Mouse (Mus musculus) midbrain, embryonic 16.5 days (tissue): ENCODE measurements around the gene Cbfa2t2. TPM values are rescaled to one million over a fixed set of nuclear protein-coding genes. Genes with fewer than 3 reads are reported as not detected.

Source experiments
- ATAC-seq: fragments of 200-750 bp; cut with Nextera tagmentation; 2 replicates; pipeline ENCODE4 v1.8.0; 2017; ENCODE audit warnings: moderate TSS enrichment
- H3K27ac ChIP-seq: fragments of 300-500 bp; sonication (generic); 2 replicates; pipeline ENCODE4 v1.5.1; 2014; ENCODE audit warnings: mild to moderate bottlenecking, low read length, mixed read lengths
- H3K27me3 ChIP-seq: fragments of 300-500 bp; sonication (generic); 2 replicates; pipeline ENCODE4 v1.6.1; 2014; ENCODE audit warnings: low read depth, low read length, mixed read lengths; ENCODE audit not compliant: control insufficient read depth, insufficient read depth
- H3K36me3 ChIP-seq: fragments of 300-500 bp; sonication (generic); 2 replicates; pipeline ENCODE4 v1.6.1; 2014; ENCODE audit warnings: mild to moderate bottlenecking, low read length, moderate library complexity, mixed read lengths; ENCODE audit not compliant: control insufficient read depth, insufficient read depth
- H3K4me1 ChIP-seq: fragments of 300-500 bp; sonication (generic); 2 replicates; pipeline ENCODE4 v1.6.1; 2014; ENCODE audit warnings: mild to moderate bottlenecking, low read length, mixed read lengths; ENCODE audit not compliant: control insufficient read depth, insufficient read depth
- H3K4me2 ChIP-seq: fragments of 300-500 bp; sonication (generic); 2 replicates; pipeline ENCODE4 v1.6.1; 2014; ENCODE audit warnings: mild to moderate bottlenecking, low read length, mixed read lengths
- H3K4me3 ChIP-seq: fragments of 300-500 bp; sonication (generic); 2 replicates; pipeline ENCODE4 v1.5.1; 2014; ENCODE audit warnings: low read depth, mild to moderate bottlenecking, low read length, moderate library complexity, mixed read lengths
- H3K9ac ChIP-seq: fragments of 300-500 bp; sonication (generic); 2 replicates; pipeline ENCODE4 v1.6.1; 2014; ENCODE audit warnings: low read depth, low read length, mixed read lengths
- H3K9me3 ChIP-seq: fragments of 300-500 bp; sonication (generic); replicated peaks from 2 replicates; pipeline ENCODE4 v1.6.1; 2014; ENCODE audit warnings: mild to moderate bottlenecking, low read length, mixed read lengths; ENCODE audit not compliant: control insufficient read depth, poor library complexity, severe bottlenecking
- WGBS: fragments of 180-500 bp; shearing (Covaris S2); extraction: QIAGEN DNeasy Blood & Tissue Kit; methylation state at CpG from one replicate; pipeline ENCODE4 v1.1.7; 2014; 5-methylcytosine and 5-hydroxymethylcytosine counted together
- polyA plus RNA-seq: library from polyadenylated mRNA; unstranded; fragments of >200 nt; fragmentation: Nextera tagmentation; extraction: Ambion mirVana; gene quantifications from 2 replicates; pipeline ENCODE4 v1.2.1, GENCODE M21; 2015

Gene Cbfa2t2
- polyA plus RNA-seq, 1 experiment from 2014 or later = 50.2 TPM

DNA sequence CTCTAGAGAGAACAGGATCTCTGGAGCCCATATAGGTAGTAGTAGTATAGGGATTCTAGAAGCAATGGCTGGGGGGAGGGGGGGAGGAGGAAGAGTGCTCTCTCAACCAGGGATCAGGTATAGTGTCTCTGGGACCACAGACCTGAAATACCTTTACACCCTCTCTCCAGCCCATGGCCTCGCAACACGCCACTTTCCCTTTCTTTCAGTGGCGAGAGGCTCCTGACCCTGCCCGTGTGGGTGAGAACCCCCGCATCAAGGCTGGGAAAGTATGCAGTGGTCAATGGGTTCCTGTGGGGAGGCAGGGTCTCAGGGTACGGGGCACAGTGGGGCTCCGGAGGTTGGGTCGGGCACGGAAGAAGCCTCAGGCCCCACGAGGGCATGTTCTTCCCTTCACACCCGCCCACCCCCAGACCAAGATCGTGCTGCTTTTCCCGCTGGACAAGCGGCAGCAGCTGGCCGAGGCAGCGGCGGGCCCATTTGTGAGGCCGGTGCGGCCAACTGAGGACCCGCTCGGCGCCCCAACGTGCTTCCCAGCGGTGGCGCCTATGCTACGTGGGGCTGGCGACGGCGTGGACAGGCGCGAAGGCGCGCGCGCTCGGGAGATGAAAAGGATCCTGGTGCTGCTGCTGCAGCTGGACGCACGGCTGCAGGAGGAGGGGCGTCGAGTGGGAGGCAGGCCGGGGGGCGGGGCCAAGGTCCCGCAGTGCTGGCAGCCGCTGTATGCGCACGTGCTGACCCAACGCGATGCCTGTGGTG lies 113.0 kb downstream of the Cbfa2t2 start:
- peaks cover 10% of the 10 kb centered on the region for H3K4me1 ChIP-seq
- 2% methylated on average over 48 of the region's 48 CpGs for WGBS
- peak overlapping the region; percentile 47 for H3K4me3 ChIP-seq
- no peaks in the 10 kb centered on the region for H3K9me3 ChIP-seq
- H3K4me2 ChIP-seq = peak overlapping the region; percentile 93
- peak; percentile 82 for ATAC-seq
- no peaks in the 10 kb centered on the region for H3K36me3 ChIP-seq
- H3K9ac ChIP-seq = peak overlapping the region; percentile 76
- no peaks in the 10 kb centered on the region; the same call in none of the 2 replicates for H3K27me3 ChIP-seq
- H3K27ac ChIP-seq = no peak overlapping the region

DNA sequence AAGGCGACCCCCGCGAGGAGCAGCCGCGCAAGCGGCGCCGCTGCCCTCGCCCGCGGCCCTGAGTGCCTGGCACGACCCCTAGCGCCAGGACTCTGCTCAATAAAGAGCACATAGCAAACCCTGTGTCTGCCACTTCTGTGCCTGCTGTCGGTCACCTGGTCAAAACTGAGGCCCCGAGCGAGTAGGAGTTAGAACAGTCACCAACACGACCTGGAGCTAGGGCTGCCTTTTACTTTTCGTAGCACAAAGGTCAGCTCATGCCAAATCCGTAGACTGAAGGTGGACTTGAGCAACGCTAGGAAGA lies 113.6 kb downstream of the Cbfa2t2 start:
- WGBS = 10% methylated on average over 20 of the region's 20 CpGs
- no peaks in the 10 kb centered on the region for H3K9me3 ChIP-seq
- H3K27me3 ChIP-seq = no peaks in the 10 kb centered on the region; the same call in none of the 2 replicates
- H3K4me3 ChIP-seq = peak overlapping the region; percentile 47
- peaks cover 10% of the 10 kb centered on the region for H3K4me1 ChIP-seq
- no peaks in the 10 kb centered on the region for H3K36me3 ChIP-seq
- H3K27ac ChIP-seq = no peak overlapping the region
- ATAC-seq = no peak
- H3K4me2 ChIP-seq = peak overlapping the region; percentile 93
- H3K9ac ChIP-seq = peak overlapping the region; percentile 76

DNA sequence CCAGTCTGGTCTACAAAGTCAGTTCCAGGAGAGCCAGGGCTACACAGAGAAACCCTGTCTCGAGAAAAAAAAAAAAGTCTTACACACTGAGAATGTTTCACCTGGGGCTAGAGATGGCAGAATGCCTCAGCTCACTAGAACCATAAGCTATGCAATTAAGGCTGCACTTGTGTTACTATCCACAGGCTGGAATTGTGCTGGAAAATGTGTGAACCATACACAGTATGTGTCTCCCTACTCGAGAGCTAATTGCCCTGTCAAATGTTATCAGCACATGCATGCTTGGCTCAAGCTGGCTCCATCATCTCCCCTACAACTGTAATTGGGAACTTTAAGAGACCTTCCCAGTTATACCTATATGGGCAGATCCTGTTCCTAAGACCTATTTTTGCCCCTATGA lies 114.7 kb downstream of the Cbfa2t2 start:
- H3K4me2 ChIP-seq = no peak overlapping the region
- H3K4me3 ChIP-seq = no peak overlapping the region
- 88% methylated on average over 2 of the region's 2 CpGs for WGBS
- ATAC-seq = no peak
- H3K9me3 ChIP-seq = no peaks in the 10 kb centered on the region
- H3K27me3 ChIP-seq = no peaks in the 10 kb centered on the region; the same call in none of the 2 replicates
- H3K36me3 ChIP-seq = no peaks in the 10 kb centered on the region
- H3K4me1 ChIP-seq = peaks cover 10% of the 10 kb centered on the region
- no peak overlapping the region for H3K9ac ChIP-seq
- no peak overlapping the region for H3K27ac ChIP-seq

DNA sequence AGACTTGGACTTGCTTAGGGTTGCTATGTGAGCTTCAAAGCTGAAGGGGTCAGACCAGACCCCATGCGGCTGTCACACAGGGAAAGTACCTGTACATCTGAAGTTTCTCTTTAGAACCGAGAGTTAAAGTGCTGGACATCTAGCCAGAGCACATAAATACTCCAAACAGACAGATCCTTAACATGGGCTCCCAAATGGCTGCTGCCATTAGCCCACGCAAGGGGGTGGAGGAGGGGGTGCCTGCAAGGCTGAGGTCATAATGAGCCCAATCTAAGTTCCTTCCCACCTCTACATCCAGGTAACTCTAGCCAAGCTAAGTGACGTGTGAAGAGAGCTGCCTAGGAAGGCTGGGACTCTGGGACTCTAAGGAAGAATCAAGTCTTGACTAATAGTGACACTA lies 115.2 kb downstream of the Cbfa2t2 start, which contains the start of gene Actl10:
Gene Actl10 (plus strand): TSS at position 301 of the 400 bp plus-strand sequence.
- 79% methylated on average over 4 of the region's 4 CpGs for WGBS
- Histone ChIP-seq H3K4me2 (peak within 1 kb of the TSS; percentile 29), H3K4me1 (peaks cover 10% of the 10 kb centered on the region), H3K36me3 (no peaks in the 10 kb centered on the region), H3K9ac (no peak within 1 kb of the TSS), H3K27me3 (no peaks in the 10 kb centered on the region; the same call in none of the 2 replicates), H3K27ac (no peak within 1 kb of the TSS), H3K4me3 (no peak within 1 kb of the TSS), H3K9me3 (no peaks in the 10 kb centered on the region)
- no peak for ATAC-seq

DNA sequence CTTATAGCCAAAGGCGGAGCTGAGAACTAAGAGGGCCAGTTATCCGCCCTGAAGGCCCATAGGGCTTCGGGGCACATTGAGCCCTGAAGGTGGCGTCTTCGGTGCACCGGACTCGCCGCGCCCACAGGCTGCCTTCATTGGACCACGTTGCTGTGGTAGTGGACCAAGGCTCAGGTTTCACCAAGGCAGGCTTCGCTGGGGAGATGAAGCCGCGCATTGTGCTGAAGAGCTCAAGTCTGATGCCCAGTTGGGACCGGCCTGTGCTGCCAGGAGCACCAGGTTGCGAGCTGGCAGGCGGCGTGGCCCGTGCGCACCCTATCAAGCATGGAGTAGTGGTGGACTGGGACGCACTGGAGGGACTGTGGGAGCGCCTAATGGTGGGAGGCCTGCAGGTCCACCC lies 115.6 kb downstream of the Cbfa2t2 start:
- Histone ChIP-seq H3K4me3 (no peak overlapping the region), H3K9ac (no peak overlapping the region), H3K4me1 (peaks cover 11% of the 10 kb centered on the region), H3K27ac (no peak overlapping the region), H3K4me2 (peak overlapping the region; percentile 29; the same call in 1 of the 2 replicates), H3K36me3 (no peaks in the 10 kb centered on the region), H3K9me3 (no peaks in the 10 kb centered on the region), H3K27me3 (no peaks in the 10 kb centered on the region; the same call in none of the 2 replicates)
- ATAC-seq = peak; percentile 2; the same call in 1 of the 2 replicates
- 38% methylated on average over 21 of the region's 21 CpGs for WGBS

DNA sequence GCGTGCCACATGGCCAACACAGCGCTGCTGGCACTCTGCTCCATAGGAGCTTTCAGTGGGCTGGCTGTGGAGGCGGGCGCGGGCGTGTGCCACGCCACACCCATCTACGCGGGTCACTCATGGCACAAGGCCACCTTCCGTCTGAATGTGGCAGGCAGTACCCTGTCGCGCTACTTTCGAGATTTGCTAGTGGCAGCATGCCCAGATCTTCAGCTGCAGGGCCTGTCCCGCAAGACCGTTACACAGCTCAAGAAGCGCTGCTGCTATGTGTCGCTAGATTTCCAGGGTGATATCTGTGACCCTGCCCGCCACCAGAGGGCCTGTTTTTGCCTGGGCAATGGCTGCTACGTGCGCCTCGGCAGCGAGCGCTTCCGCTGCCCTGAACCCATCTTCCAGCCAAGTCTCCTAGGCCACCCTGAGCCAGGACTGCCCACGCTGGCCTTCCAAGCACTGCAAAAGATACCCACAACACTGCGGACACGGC lies 116.2 kb downstream of the Cbfa2t2 start:
- H3K36me3 ChIP-seq = no peaks in the 10 kb centered on the region
- no peak overlapping the region for H3K9ac ChIP-seq
- 22% methylated on average over 27 of the region's 27 CpGs for WGBS
- H3K27ac ChIP-seq = no peak overlapping the region
- ATAC-seq = peak; percentile 50
- H3K27me3 ChIP-seq = no peaks in the 10 kb centered on the region; the same call in none of the 2 replicates
- H3K4me3 ChIP-seq = no peak overlapping the region
- H3K9me3 ChIP-seq = no peaks in the 10 kb centered on the region
- peak overlapping the region; percentile 29 for H3K4me2 ChIP-seq
- H3K4me1 ChIP-seq = peaks cover 16% of the 10 kb centered on the region

DNA sequence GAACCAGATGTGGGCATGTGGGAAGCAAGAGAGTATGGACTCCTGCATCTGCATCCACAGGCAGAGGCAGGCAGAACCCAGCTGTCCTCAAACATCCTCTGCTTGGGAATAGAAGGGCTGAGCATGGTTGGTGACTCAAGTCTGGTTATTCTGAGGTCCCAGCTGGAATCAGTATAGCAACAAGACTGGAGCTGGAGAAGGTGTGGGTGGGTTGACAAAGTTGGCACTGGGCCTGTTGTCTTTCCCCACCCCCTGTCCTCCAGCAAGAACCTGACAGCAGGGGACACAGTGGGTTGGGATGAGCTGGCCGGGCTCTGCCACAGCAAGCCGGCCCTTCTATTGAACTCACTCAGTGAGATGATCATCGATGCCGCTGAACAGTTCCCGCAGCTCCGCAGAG lies 119.0 kb downstream of the Cbfa2t2 start:
- no peak overlapping the region for H3K27ac ChIP-seq
- 82% methylated on average over 6 of the region's 6 CpGs for WGBS
- H3K9me3 ChIP-seq = no peaks in the 10 kb centered on the region
- H3K36me3 ChIP-seq = no peaks in the 10 kb centered on the region
- H3K4me1 ChIP-seq = peaks cover 27% of the 10 kb centered on the region
- H3K4me3 ChIP-seq = no peak overlapping the region
- H3K27me3 ChIP-seq = no peaks in the 10 kb centered on the region; the same call in none of the 2 replicates
- no peak overlapping the region for H3K9ac ChIP-seq
- ATAC-seq = no peak
- no peak overlapping the region for H3K4me2 ChIP-seq

DNA sequence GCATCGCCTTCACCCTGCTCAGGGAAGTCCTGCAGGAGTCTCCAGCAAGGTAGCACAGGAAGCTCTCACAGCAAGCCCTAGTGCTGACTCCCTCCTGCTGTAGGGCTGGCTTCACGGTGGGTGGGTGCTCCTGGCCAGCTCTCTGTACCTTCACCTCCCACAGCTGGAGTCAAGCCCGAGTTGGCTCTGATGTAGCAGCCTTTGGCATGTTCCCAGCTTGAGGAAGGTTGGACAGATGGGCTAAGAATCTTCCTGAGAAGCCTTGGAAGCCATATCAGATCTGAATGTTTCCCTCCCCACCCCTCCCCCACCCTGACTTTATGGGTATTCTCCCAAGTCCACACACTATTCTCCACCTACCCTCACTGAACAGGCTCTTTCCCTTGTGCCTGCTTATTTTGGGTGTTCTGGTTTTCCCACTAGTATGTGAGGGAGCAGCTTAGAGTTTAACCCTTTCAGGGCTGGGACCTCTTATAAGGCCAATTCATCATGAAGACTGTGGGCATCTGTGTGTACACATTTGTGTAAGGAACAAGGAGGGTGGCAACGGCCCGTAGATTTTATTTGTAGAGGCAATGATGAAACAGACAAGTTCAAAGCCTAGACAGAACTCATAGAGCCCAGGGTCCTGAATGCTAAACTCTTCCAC lies 121.0 kb downstream of the Cbfa2t2 start:
- Histone ChIP-seq H3K9me3 (no peaks in the 10 kb centered on the region), H3K4me1 (peaks cover 25% of the 10 kb centered on the region), H3K4me2 (peak overlapping the region; percentile 84), H3K9ac (0 out of 2 replicates have a peak overlapping the region, but pooled peaks have one; percentile 20), H3K4me3 (no peak overlapping the region), H3K27me3 (no peaks in the 10 kb centered on the region), H3K27ac (no peak overlapping the region), H3K36me3 (no peaks in the 10 kb centered on the region)
- no peak for ATAC-seq
- 51% methylated on average over 5 of the region's 5 CpGs for WGBS
